Mouse (Mus musculus): ENCODE data around the gene Gng3.

Gng3 gene

DNA sequence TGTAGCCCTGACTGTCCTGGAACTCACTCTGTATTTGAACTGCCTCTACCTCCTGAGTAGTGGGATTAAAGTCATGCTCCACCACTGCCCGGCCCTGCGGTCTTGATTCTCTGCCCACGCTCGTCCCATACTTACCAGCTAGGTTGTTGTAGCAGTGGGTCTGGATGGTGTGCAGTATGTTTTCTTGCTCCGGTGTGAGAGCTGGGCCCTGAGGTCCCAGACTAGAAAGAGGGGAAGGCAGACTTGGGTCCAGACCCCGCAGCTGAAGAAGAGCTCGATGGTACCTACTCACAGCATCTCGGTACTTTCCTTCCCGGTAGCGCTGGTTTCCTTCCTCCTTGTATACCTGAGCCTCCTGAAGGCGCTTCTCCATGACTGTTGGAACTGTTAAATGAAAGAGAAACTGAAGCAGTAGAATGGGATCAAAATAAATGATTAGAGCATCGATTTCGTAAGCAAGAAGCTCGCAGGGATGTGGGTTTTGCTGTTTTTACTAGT, 20.6 kb downstream of the Gng3 start:
- in situ Hi-C loops (cut with MboI, MseI): loop anchor here (5.0 kb wide), 2 partner anchors 41 to 79 kb away; partner anchors contain the start of gene Ganab

DNA sequence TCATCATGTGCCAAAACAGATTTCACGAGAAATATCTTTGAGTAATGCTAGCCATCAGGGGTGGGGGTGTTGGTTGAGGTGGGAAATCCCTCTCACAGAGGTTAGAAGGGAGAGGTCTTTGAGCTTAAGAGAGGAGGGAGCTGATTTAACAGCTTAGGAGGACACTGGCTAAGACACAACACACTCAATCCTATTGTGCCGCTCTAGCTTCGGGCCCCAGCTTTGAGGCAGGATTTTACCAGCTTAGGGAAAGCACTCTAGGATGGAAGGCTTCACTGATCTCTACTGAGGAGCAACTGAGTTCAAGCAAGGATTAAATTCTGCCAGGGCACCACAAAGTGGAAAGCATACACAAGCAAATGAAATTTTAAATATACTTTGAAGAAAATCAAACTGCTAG, 22.0 kb downstream of the Gng3 start:
- in situ Hi-C loops (cut with MboI, MseI): loop anchor here (5.0 kb wide), 2 partner anchors 40 to 80 kb away; partner anchors contain the start of gene Ganab

DNA sequence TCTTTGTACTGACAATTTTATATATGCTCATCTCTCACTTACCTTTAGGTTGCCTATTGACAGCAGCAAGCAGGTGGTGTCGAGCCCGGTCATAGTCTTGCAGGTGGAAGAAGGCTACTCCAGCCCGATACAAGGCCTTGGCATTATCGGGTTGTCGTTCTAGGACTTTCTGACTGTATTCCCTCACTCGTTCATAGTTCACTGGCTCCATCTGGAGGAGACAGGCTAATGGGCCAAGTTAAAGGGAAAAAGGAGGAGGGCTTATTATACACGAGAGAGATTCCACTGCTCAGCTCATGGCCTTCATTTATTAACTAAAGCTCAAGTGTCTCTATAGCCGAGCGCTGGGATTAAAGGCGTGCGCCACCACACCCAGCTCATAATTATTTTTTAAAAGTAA, 23.2 kb downstream of the Gng3 start:
- in situ Hi-C loops (cut with MboI, MseI): loop anchor here (5.0 kb wide), 2 partner anchors 39 to 81 kb away; partner anchors contain the start of gene Ganab

DNA sequence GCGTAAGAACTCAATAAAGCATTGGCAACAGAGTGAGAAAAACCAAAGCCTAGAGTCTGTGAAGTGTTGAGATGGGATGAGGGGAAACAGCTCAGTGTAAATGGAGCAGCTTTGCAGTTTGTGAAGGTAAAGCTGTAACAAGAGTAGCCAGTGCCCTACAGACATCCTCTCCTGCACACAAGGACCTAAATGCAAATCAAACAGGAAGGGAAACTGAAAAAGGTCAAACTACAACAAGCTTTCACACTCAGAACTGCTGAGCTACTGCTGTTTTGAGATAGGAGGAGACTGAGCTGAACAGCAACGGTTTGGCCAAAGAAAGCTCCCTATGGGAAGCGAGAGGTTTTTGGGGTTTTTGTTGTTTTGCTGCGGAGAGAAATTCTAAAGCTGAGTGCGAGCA, 32.2 kb downstream of the Gng3 start:
- in situ Hi-C loops (cut with MboI, MseI): no loop called here

DNA sequence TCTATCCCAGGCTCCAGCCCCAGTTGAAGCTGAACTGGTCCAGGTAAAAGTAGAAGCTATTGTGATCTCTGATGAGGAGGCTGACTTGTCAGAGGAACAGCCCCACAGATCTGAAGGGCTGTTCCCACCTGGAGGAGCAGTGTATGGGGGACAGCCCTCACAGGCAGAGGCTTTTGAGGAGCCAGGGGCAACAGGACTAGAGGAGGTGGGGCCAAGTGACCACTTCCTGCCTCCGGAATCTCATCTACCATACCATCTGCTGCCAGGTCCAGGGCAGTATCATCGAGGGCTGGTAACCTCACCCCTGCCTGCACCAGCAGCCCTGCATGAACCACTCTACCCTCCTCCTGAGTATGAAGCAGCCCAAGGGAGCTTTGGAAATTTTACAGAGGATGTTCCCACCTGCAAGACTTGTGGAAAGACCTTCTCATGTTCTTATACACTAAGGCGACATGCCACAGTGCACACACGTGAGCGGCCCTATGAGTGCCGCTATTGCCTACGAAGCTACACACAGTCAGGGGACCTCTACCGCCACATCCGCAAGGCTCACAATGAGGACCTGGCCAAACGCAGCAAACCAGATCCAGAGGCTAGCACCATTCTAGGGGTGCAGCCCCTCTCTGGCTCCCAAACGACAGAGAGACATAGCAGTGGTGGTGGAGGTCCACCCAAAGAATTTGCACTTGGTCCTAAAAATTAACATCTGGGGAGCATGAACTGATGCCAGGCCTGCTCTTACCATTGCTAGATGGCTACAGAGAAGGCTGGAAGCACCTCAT, 34.9 kb downstream of the Gng3 start:
- in situ Hi-C loops (cut with MboI, MseI): no loop called here

DNA sequence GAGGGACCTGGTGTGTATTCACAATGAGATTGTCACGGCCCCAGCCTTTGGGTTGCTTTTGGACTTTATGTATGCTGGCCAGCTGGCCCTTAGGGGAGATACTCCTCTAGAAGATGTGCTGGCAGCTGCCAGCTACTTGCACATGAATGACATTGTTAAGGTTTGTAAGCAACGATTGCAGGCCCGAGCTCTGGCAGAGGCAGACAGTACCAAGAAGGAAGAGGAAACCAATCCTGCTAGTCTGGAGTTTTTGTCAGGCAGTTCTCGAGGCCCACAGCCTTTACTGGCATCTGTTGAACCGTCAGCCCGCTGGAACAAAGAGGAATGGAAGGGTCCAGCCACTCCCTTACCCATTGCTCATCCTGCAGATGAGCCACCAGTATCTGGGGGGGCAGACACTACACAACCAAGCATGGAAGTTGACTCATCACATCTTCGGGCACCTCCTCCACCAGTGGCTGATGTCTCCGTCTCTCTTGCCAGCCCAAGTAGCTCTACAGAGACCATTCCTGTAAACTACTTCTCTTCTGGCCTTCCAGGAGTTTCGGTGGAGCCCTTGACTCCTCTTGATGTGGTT, 35.7 kb downstream of the Gng3 start:
- in situ Hi-C loops (cut with MboI, MseI): no loop called here

DNA sequence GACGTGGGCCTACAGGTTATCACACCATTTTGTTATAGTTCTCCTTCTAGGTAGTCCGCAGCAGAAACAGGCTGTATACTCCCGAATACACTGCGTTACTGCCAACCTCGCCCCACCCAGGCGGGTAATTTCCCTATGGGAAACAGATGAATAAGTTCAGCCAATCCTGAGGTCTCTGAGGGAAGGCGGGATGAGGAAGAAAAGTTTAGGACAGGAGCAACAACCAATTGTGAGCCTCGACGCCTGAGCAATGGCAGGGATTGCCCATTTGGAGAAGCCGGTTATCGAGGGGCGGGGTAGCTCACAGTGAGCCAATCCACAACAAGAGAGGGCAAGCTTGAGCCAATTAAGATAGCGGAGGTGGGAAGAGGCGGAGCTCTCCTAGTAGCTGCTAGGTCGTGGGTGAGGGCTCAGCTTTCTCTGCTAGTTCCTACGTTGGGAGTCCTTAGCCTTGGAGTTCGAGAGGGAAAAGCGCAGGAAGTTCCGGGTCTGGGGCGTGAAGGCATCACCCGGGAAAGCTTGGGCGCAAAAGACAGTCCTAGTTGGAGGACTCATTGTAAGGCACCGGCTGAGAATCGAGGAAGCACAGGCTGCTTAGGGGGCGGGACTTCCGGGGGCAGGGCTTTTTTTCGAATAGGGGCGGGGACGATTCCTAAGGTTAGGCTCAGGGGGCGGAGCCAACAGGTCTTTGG, 36.7 kb downstream of the Gng3 start, which contains the start of gene Zbtb3:
TSS of gene Zbtb3 (plus strand) at position 426 of the 692 bp plus-strand sequence.
- in situ Hi-C loops (cut with MboI, MseI): no loop called here

DNA sequence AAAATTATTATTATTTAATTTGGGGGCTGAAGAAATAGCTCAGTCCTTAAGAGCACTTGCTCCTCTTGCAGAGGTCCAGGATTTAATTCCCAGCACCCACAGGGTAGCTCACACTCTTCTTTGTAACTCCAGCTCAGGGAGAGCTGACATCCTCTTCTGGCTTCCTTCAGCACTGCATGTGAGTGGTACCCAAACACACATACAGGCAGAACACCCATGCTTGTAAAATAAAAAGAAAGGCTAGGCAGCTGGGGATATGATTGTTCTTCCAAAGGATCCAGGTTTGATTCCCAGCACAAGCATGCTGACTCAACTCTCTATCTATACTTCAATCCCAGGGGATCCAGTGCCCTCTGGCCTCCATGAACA, 40.1 kb downstream of the Gng3 start:
- in situ Hi-C loops (cut with MboI, MseI): no loop called here

DNA sequence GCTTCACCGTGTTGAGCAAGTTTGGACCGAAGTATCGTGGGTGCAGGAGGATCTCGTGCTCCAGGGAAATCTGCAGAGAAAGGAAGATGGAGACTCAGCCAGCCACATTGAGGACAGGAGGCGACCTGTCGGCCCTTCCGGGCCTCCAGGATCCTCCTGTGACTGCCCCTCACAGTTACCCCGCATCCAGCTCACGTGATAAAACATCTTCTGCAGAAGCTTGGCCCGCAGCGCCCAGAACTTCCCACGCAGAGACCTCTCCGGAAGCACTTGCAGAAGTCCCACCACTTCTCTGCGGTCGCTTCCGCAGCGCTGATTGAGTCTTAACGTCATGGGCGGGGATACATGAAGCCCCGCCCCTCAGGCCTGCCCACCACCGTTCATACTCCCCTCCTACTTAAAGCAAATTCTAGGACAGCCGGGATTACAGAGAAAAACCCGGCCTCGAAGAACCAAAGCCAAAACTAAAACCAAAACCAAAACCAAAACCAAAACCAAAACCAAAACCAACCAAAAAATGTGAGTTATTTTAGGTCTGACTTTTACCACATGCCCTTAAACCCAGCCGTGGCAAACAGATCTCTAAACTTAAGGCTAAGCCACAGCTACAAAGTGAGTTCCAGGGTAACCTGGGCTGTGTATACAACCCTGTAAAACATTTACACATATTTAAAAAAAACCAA, 40.6 kb downstream of the Gng3 start, which contains the start of gene Polr2g:
TSS of gene Polr2g (minus strand) at position 314 of the 683 bp plus-strand sequence.
- in situ Hi-C loops (cut with MboI, MseI): no loop called here

DNA sequence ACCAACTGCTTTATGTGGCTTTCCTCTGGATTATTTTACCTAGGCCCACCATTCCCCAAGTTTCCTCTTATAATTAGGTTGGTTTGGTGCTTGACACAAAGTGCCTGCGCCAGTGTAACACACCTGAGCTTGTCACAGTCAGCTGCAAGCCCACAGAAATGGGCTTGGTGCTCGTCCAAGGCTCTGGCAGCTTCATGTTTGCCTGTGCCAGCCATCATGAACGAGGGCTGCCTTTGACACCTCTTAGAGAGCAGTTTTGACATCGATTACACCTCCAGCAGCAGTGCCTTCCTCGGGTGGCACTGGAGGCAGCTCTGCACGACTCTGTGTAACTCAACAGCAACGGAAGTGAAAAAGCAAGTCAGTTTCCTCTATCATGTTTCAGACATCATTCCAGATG, 48.8 kb downstream of the Gng3 start:
- in situ Hi-C loops (cut with MboI, MseI): no loop called here

DNA sequence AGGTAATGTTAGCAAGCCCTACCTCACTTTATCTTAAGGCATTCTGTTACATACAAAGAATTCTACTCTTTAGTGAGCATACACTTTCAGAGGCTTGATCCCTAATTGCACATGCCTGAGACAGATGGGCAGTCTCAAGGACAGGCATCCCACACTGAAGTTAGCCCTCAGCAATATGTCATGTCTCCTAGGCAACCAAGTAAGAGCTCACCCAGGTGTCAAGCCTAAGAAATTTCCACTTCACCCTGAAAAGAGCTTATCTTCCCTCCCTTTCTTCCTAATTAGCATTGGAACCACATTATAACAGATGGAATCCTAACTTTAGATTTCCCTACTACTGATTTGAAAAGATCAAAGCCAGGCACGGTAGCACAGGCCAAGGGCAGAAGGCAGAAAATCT, 49.8 kb downstream of the Gng3 start:
- in situ Hi-C loops (cut with MboI, MseI): no loop called here

DNA sequence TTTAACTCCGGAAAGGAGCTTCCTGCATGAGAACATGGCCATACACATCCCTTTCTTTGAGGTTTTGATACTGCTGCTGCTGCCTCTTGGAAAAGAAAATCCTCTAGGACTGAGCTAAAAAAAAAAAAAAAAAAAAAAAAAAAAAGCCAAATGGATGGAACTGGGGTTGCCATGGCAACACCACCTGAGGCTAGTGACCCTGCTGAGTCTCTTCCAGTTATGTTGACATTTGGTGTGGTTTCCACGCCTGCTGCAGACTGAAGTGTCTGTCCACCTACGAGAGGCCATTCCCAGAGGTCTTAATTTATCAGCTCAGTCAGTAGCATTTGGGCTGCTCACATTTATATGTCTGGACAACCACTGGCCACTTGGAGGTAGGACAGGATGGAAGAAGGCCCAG, 50.5 kb downstream of the Gng3 start:
- in situ Hi-C loops (cut with MboI, MseI): no loop called here

Measured in T-helper 1 cell (primary cell).